Mouse (Mus musculus) lung, postnatal 0 days (tissue): ENCODE data around the gene Ptger4.

ENCODE experiments used
- CTCF ChIP-seq: IDR thresholded peaks from 2 replicates; pipeline ENCODE4 v1.5.1; 2016; ENCODE audit warnings: antibody characterized with exemption, mild to moderate bottlenecking
- EP300 ChIP-seq: IDR thresholded peaks from 2 replicates; pipeline ENCODE4 v1.6.1; 2016; ENCODE audit warnings: antibody characterized with exemption, mild to moderate bottlenecking, control low read depth

- TF ChIP-seq EP300 (no peak), CTCF (no peak)
Measured at GRCm38 (mm10) chr15:5266095-5266494, 22.1 kb upstream of the Ptger4 start.
